Mouse (Mus musculus) lung, postnatal 14 days (tissue): Measurements from ENCODE around the gene Zfp446.

Experiments used
- DNase-seq: peaks from one replicate; pipeline ENCODE4 v3.0.0; 2021

The Zfp446 gene

GRCm38 (mm10) chr7:12987409-12988189 lies 10.0 kb downstream of the Zfp446 start:
- no peak for DNase-seq

- peak; percentile 61 for DNase-seq
Measured at GRCm38 (mm10) chr7:12992222-12992621, 14.6 kb downstream of the Zfp446 start.

DNA sequence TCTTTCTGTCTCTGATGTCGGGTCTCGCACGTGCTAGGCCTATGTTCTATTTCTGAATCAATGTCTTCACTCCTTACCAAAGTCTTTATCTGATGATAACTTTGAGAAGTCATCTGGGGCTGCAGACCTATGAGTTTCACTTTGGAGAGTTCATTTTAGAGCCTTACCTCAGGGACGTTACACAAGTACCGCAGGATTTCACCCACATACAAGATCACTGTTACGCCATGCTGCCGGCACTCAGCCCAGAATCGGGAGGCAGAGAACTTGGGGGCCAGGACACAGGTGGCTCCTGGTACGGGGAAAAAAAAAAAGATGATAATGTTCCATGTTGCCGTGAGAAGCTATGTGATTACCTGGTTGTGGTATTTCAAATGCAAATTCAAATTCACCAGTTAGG lies 15.5 kb downstream of the Zfp446 start:
- DNase-seq, result no peak

- DNase-seq, result no peak
Measured at GRCm38 (mm10) chr7:12995862-12996261, 18.2 kb downstream of the Zfp446 start.

DNA sequence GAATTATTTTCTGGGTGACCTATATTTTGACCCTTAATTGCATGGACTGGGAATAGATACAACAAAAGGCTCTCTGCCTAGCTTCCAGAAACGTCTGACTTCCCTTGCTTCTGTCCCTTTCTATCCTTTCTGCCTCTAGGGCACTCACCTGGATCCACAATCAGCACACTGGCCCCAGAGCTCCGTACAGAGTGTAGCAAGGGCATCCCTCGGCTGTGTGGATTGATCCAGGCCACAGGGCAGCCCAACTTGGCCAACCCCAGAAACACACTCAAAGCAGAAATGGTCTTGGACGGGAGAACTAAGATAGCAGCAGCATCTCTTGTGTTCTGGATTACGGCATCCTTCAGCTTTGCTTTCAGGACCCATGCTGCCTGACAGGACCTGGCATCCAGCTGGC lies 19.6 kb downstream of the Zfp446 start:
- DNase-seq, result no peak

DNA sequence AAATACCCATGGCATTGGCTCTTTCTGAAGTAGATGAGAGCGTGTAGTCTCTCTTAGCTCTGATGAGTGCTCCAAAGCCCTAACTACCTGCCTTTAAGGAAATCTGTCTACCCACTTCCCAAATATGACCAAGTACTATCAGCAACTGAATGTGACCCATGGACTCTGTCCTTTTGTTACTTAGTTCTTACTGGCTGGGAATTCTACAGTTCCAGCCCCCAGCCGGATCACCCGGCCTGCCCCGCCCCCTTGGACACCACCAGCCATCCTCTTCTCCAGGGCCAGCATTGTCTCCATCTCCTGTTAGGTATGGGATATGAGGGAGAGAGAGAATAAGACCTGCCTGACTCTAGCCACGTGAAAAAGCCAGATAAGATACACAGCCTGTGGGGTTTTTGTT lies 20.4 kb downstream of the Zfp446 start, which contains the start of gene Slc27a5:
Gene Slc27a5, minus strand, starts transcription at position 140 of the 400 bp plus-strand sequence.
- DNase-seq, result no peak

DNA sequence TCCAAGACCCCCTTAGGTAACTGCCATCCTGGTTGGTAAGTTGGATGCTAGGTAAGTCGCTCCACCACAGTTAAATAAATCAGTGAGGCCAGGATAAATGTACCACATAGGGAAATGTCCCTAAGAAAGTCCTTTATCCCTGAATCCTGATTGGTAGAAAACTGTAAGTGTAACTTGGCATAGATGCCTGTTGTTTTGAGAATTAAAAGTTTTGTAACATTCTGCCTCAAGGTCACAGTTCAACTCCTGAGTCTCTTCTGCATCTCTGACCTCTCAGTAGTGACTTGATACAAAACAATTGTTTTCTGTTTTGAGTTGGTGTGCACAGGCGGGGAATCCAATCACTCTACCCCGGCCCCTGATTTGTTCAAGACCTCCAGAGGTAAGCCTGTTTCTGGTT lies 21.2 kb downstream of the Zfp446 start, which contains the start of gene Trim28:
Gene Trim28, plus strand, starts transcription at position 264 of the 400 bp plus-strand sequence.
- no peak for DNase-seq

- DNase-seq, result no peak
Measured at GRCm38 (mm10) chr7:13001584-13001983, 23.9 kb downstream of the Zfp446 start.

GRCm38 (mm10) chr7:13003380-13003779 lies 25.7 kb downstream of the Zfp446 start:
- DNase-seq, result no peak

GRCm38 (mm10) chr7:13006011-13006410 lies 28.4 kb downstream of the Zfp446 start:
- DNase-seq, result no peak

DNA sequence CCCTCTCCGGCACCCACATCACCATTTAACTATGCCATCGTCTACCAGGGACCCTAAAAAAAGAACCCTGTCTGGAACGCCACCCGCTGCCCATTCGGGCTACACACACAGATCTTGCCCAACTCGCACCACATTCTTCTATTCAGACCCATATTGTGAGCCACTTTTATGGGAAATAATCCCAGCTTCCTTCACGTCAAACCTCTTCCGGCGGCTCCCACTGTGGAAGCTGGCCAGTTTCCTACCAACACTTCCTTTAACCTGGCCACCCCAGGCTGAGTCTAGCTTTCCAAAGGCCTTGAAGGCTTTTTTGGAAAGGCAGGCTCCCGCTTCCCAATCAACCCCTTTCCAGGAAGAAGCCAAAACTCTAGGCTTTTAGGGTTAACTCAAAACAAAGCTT lies 28.9 kb downstream of the Zfp446 start:
- DNase-seq, result no peak

DNA sequence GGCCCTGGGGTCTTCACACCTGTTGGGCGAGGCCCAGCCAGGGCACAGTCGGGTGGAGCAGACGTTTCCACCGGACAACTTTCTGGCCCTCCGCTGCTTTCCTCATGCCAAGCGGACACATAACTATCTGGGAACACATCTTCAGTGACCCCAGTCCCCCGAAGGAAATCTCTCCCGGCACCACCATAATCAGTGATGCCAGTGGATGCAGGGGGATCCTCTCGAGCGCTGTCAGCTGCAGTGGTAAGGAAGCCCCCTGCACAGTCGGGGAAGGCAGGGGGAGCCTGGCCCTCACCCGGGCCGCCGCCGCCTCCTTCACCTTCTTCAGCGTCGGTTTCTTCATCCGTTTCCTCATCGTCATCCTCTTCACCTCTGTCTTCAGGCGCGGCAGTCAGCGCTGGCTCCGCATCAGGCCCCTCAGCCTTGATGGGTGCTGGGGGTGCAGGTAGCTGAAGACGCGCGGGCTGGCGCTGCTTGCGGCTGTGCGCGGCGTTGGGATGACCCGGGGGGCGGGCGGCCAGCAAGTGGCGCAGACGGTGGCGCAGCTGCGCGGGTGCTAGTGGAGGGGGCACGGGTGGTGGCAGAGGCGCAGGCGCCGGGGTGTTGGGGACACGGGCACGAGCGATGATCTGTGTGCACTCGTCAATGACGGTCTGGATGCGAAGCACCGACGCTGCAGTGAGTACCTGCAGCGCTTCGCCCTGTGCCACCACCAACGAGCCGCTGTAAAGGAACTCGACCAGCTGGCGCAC lies 29.9 kb downstream of the Zfp446 start:
- no peak for DNase-seq

DNA sequence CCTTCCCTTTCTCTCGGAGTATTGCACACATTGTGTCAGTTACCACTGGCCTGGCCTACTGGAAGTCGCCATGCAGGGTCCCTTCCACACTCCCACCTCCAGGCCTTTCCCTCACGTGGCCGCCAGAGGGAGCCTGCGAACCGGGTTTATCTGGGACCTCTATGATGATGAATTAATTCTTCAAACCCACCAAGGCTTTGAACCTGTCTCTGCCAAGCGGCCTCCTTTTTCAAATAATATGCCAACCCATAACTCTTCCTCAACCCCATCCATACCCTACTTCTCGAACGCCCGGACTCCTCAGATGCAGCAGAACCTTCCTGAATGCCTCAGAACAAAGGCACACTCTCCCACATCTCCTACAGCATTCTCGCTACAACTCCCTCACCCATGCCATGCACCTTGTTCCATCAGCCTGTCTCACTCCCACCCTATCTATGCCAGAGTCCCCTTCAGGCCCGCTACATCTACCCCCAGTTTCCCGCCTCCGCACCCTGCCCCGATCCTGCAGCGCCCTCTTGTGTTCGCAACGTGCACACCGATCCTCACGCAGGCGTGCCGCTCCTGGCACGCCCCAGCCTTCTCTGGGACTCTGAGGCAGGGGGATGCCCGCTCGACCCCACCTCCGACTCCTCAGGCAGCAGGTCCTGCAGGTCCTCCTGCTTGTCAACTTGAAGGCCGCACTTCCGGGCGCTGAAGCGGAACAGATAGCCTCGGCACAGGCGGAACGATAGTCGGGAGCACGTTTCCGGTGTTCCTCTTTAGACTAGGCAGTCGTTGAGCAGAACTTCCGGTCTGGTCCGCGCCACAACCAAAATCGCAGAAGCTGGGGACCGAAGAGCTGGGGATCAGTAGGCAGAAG lies 31.7 kb downstream of the Zfp446 start:
- DNase-seq, result peak; percentile 91

DNA sequence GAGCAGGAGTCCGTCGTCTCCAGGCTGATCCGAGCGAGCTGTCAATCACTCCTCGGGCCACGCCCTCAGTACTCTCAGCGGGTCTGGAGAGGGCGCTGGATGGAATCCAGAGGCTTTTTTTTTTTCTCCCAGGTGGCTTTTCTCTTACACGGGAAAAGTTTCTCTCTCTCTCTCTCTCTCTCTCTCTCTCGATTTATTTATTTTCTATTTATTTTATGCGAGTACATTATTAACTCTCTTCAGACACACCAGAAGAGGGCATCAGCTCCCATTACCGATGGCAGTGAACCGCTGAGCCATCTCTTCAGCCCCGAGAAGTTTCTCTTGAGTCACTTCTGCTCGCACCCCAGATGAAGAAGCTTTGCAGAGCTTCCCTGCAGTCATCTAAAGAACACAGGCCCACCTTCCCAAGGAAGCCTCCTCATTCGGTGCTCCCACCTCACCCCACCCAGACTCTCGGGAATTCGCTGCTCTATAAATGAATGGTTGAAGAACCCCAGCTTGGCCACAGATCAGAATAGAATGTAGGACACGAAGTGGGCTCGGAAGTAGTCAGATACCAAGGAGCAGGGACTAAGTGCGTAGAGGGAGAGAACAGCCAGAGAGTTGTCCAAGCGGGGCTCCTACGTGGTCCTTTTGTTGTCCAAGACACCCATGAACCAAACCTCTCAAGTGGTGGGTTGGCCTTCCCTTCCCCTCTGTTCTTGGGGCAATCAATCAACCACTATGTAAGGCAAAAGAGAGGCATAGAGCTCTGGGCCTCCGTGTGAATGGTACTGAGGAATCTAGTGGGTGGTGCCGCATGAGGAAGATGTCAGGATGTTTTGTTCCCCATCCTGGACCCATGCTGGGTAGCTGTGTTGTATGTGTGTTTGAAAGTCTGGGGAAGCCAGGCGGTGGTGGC lies 32.6 kb downstream of the Zfp446 start, which contains the start of gene Zbtb45:
Gene Zbtb45, minus strand, starts transcription at position 30 of the 904 bp plus-strand sequence.
- DNase-seq, result no peak

- DNase-seq, result no peak
Measured at GRCm38 (mm10) chr7:13013671-13014070, 36.0 kb downstream of the Zfp446 start.

GRCm38 (mm10) chr7:13014275-13014839 lies 36.7 kb downstream of the Zfp446 start:
- DNase-seq, result no peak

GRCm38 (mm10) chr7:13015217-13015616 lies 37.6 kb downstream of the Zfp446 start:
- no peak for DNase-seq

GRCm38 (mm10) chr7:13022773-13023535 lies 45.3 kb downstream of the Zfp446 start:
- peak; percentile 72 for DNase-seq

DNA sequence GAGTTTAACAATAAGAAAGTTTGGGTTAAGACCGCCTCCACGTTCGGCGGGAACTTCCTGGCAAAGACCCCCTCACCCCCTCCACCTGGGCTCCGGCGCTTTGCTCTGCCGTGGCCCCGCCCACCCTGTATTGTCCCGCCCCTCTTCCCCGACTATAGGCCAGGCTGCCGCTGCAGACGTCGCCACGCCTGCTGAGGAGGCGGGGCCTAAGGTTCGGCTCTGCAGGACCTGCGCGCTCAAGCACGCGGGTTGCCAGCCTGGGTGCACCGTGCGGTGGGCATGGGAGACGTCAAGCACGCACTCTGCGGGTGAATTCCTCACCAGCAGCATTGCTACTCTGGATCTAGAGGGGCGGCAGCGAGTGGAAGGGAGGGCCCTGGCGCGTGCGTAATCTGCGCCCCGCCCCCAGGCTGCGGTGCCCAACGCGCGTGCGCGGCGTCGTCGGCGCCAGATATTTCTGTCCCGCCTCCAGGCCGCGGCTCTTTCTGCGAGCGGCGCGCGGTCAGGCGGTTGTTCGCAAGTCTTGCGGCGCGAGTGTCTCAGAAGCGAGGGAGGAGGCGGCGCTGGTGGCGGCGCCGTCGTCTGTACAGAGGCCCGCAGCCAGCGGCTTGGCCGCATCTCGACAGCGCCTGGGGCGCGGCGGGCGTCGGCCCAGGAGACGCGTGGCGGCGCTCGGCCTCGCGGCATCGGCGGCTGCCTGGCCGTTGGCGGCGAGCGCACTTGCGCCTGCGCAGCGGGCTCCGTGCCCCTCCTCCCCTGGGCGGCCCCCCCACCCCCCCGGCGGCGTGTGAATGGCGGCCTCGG lies 46.5 kb downstream of the Zfp446 start:
- DNase-seq, result peak; percentile 93

GRCm38 (mm10) chr7:13024805-13025204 lies 47.2 kb downstream of the Zfp446 start:
- peak; percentile 65 for DNase-seq
